Mouse (Mus musculus) hindbrain, embryonic 15.5 days (tissue): ENCODE measurements around the gene Echdc3. TPM values are rescaled to one million over a fixed set of nuclear protein-coding genes. Genes with fewer than 3 reads are reported as not detected.

Experiments
- ATAC-seq: fragments of 200-750 bp; cut with Nextera tagmentation; 2 replicates; pipeline ENCODE4 v1.8.0; 2017; ENCODE audit warnings: low read depth, moderate number of reproducible peaks, moderate TSS enrichment; ENCODE audit not compliant: low FRiP score
- H3K27ac ChIP-seq: fragments of 300-500 bp; sonication (generic); replicated peaks from 2 replicates; pipeline ENCODE4 v1.5.1; 2015; ENCODE audit warnings: mild to moderate bottlenecking, inconsistent platforms
- H3K27me3 ChIP-seq: fragments of 300-500 bp; sonication (generic); 2 replicates; pipeline ENCODE4 v1.6.1; 2015; ENCODE audit warnings: control low read depth, inconsistent platforms
- H3K36me3 ChIP-seq: fragments of 300-500 bp; sonication (generic); 2 replicates; pipeline ENCODE4 v1.6.1; 2015; ENCODE audit warnings: control low read depth, inconsistent platforms
- H3K4me1 ChIP-seq: fragments of 300-500 bp; sonication (generic); replicated peaks from 2 replicates; pipeline ENCODE4 v1.6.1; 2015; ENCODE audit warnings: control low read depth, inconsistent platforms
- H3K4me2 ChIP-seq: fragments of 300-500 bp; sonication (generic); 2 replicates; pipeline ENCODE4 v1.6.1; 2015; ENCODE audit warnings: moderate library complexity, mild to moderate bottlenecking, inconsistent platforms
- H3K4me3 ChIP-seq: fragments of 300-500 bp; sonication (generic); 2 replicates; pipeline ENCODE4 v1.5.1; 2015; ENCODE audit warnings: mild to moderate bottlenecking, inconsistent platforms
- H3K9ac ChIP-seq: fragments of 300-500 bp; sonication (generic); 2 replicates; pipeline ENCODE4 v1.6.1; 2015; ENCODE audit warnings: inconsistent platforms
- H3K9me3 ChIP-seq: fragments of 300-500 bp; sonication (generic); 2 replicates; pipeline ENCODE4 v1.6.1; 2016; ENCODE audit warnings: control low read depth, inconsistent platforms
- WGBS: fragments of 180-500 bp; shearing (Covaris S2); methylation state at CpG from one replicate; pipeline ENCODE4 v1.1.7; 2015; 5-methylcytosine and 5-hydroxymethylcytosine counted together
- polyA plus RNA-seq: library from polyadenylated mRNA; unstranded; fragments of >200 nt; fragmentation: Nextera tagmentation; extraction: Ambion mirVana; gene quantifications from 2 replicates; pipeline ENCODE4 v1.2.1, GENCODE M21; 2015

The Echdc3 gene
- polyA plus RNA-seq, 1 experiment from 2014 or later: 1.3 TPM

DNA sequence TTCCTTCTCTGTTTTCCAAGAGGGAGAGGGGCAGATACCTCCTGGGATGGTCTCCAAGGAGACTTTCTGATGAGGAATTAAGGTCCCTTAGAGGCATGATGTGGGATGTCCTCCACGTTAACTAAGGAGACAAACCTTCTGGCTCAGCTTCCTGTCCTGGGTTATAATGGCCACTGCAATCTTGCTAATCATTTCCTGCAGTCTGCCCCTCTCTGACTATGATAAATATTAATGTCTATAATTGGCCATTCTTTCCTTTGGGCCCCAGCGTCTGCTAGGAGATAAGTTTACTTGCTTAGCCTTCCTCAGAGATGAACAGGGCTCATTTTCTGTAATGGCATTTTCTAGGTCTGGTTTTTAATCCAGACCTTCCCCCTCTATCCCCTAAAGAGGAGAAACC lies 53.1 kb downstream of the Echdc3 start:
- Histone ChIP-seq H3K9me3 (no peaks in the 10 kb centered on the region), H3K4me1 (no peaks in the 10 kb centered on the region), H3K4me3 (no peak overlapping the region), H3K4me2 (no peak overlapping the region), H3K36me3 (no peaks in the 10 kb centered on the region), H3K9ac (no peak overlapping the region), H3K27me3 (no peaks in the 10 kb centered on the region), H3K27ac (no peak overlapping the region)
- no peak for ATAC-seq
- WGBS: 42% methylated on average over 2 of the region's 2 CpGs

DNA sequence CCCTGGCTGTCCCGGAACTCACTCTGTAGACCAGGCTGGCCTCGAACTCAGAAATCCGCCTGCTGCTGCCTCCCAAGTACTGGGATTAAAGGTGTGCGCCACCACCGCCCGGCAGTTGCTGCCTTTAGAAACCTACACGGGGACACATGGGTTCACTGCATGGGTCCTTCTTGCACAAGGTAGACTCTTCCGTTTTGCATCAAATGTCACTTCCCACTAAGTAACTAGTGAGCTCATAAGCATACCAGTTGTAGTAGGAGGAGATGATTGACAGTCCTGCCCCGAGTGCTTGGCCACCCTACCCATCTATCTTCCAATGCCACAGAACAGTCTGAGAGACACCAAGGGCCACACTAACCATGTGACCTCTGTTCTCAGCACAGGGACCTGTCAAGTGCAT lies 53.6 kb downstream of the Echdc3 start:
- ATAC-seq: no peak
- Histone ChIP-seq H3K9ac (no peak overlapping the region), H3K9me3 (no peaks in the 10 kb centered on the region), H3K27ac (no peak overlapping the region), H3K36me3 (no peaks in the 10 kb centered on the region), H3K4me2 (no peak overlapping the region), H3K4me1 (no peaks in the 10 kb centered on the region), H3K27me3 (no peaks in the 10 kb centered on the region), H3K4me3 (no peak overlapping the region)
- WGBS: 90% methylated on average over 9 of the region's 9 CpGs

DNA sequence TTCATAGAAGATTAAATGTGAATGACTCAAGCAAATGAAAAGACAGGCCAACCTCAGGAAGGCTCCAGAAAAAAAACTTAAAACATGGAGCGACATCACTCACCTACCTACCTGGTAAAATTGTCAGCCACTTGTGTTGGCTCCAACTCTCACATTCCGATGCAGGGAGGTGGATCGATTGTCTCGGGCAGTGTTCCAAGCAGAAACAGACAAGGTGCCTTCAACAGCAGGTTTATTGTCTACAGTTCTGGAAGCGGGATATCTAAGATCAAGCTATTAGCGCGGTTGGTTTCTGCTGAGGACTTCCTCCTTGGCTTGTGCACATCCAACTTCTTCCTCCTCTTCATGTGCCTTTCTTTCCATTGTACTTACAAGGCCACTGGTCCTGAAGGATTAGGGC lies 55.2 kb downstream of the Echdc3 start:
- Histone ChIP-seq H3K4me1 (no peaks in the 10 kb centered on the region), H3K4me2 (no peak overlapping the region), H3K27ac (no peak overlapping the region), H3K4me3 (no peak overlapping the region), H3K9me3 (no peaks in the 10 kb centered on the region), H3K36me3 (no peaks in the 10 kb centered on the region), H3K9ac (no peak overlapping the region), H3K27me3 (no peaks in the 10 kb centered on the region)
- no peak for ATAC-seq
- 96% methylated on average over 7 of the region's 7 CpGs for WGBS

- Histone ChIP-seq H3K27me3 (no peaks in the 10 kb centered on the region), H3K4me1 (no peaks in the 10 kb centered on the region), H3K9me3 (no peaks in the 10 kb centered on the region), H3K4me3 (no peak overlapping the region), H3K9ac (no peak overlapping the region), H3K4me2 (no peak overlapping the region), H3K27ac (no peak overlapping the region), H3K36me3 (no peaks in the 10 kb centered on the region)
- 90% methylated on average over 4 of the region's 4 CpGs for WGBS
- no peak for ATAC-seq
Measured at GRCm38 (mm10) chr2:6157208-6157607, 55.6 kb downstream of the Echdc3 start.

- ATAC-seq: no peak
- whole genome bisulfite sequencing: 93% methylated on average over 5 of the region's 5 CpGs
- Histone ChIP-seq H3K4me2 (no peak overlapping the region), H3K4me3 (no peak overlapping the region), H3K4me1 (no peaks in the 10 kb centered on the region), H3K36me3 (no peaks in the 10 kb centered on the region), H3K27me3 (no peaks in the 10 kb centered on the region), H3K27ac (no peak overlapping the region), H3K9ac (no peak overlapping the region), H3K9me3 (no peaks in the 10 kb centered on the region)
Measured at GRCm38 (mm10) chr2:6149801-6150200, 63.0 kb downstream of the Echdc3 start.

GRCm38 (mm10) chr2:6146901-6147300 lies 65.9 kb downstream of the Echdc3 start:
- Histone ChIP-seq H3K4me2 (no peak overlapping the region), H3K9ac (no peak overlapping the region), H3K9me3 (no peaks in the 10 kb centered on the region), H3K36me3 (no peaks in the 10 kb centered on the region), H3K27ac (no peak overlapping the region), H3K27me3 (no peaks in the 10 kb centered on the region), H3K4me1 (no peaks in the 10 kb centered on the region), H3K4me3 (no peak overlapping the region)
- 85% methylated on average over 7 of the region's 7 CpGs for WGBS
- no peak for ATAC-seq

DNA sequence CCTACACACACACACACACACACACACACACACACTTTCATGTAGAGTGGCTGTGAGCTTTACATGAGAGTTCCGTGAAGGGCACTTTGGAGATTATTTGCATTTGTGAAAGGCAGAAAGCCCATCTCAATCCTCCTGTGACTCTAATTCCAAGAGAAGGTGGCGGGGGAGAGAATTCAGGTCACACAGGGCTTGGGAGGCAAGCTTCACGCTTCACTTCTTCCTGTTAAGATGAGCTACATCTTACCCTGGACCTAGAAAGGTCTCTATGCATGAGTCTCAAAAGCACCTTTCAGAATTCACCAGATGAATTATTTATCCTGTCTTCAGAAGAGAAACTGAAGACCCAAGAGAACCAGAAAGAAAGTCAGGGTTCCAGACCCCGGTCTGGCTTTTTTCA lies 66.6 kb downstream of the Echdc3 start:
- H3K36me3 ChIP-seq: no peaks in the 10 kb centered on the region
- no peaks in the 10 kb centered on the region for H3K9me3 ChIP-seq
- no peak overlapping the region for H3K27ac ChIP-seq
- no peak overlapping the region for H3K4me3 ChIP-seq
- H3K9ac ChIP-seq: no peak overlapping the region
- no peaks in the 10 kb centered on the region for H3K27me3 ChIP-seq
- no peak overlapping the region for H3K4me2 ChIP-seq
- ATAC-seq: no peak
- H3K4me1 ChIP-seq: no peaks in the 10 kb centered on the region
- WGBS: 80% methylated on average over 4 of the region's 4 CpGs

DNA sequence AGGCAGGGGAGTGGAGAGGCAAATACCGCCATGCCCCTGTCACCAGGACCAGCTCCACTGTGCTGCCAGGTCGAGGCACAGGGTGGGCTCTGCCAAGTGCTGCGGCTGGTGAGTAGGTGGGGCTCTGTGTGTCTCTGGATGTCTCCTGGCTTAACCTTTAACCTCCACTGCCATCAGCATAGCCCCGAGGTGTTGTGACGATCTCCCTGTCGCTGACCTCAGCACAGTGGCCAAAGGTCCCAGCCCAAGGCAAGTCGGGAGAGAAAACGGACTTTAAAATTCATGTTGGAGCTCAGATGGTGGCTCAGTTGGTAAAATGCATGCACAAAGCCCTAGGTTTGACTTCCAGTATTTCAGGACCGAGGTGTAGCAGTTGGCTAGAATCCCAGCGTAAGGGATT lies 67.2 kb downstream of the Echdc3 start:
- no peak for ATAC-seq

DNA sequence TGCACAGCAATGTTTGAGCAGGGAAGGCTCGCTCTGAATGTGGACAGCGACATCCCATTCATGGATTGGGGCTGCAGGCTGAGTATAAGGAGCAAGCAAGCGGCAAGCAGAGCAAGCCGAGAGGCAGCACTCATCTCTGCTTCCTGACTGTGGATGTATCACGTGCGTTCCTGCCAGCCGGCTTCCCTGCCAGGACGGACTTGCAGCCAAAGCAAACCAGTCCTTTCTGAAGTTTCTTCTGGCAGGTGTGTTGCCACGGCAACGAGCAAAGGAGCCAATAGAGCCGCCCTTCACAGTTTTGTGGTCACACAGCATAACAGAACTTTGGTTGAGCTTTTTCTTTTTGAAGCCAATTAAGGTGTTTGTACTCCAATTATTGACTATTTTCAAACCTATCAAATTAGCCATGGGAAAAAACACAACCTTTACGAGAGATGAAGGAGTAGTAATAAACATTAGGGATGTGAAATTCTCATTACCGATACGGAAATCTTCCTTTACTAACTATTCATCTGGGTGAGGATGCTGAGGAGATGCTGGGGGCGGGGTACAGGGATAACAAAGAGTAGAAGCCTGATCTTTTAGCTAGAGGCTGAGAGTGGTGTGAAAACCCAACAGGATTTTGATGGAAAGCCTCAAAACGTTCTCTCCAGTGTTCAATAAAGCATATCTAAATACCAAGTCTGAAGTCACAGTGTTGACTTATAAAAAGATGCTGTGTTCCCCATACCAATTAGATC lies 69.7 kb downstream of the Echdc3 start:
- no peaks in the 10 kb centered on the region for H3K4me1 ChIP-seq
- no peak overlapping the region for H3K4me3 ChIP-seq
- no peak overlapping the region for H3K4me2 ChIP-seq
- no peaks in the 10 kb centered on the region for H3K36me3 ChIP-seq
- H3K27me3 ChIP-seq: no peaks in the 10 kb centered on the region
- H3K27ac ChIP-seq: no peak overlapping the region
- ATAC-seq: peak; percentile 21; the same call in 1 of the 2 replicates
- no peak overlapping the region for H3K9ac ChIP-seq
- 65% methylated on average over 16 of the region's 16 CpGs for WGBS
- H3K9me3 ChIP-seq: no peaks in the 10 kb centered on the region

More for the DNA sequence above, 67.2 kb downstream of the Echdc3 start:
- no peak overlapping the region for H3K4me3 ChIP-seq
- WGBS: 81% methylated on average over 10 of the region's 10 CpGs
- H3K27me3 ChIP-seq: no peaks in the 10 kb centered on the region
- H3K9ac ChIP-seq: no peak overlapping the region
- H3K4me1 ChIP-seq: no peaks in the 10 kb centered on the region
- no peaks in the 10 kb centered on the region for H3K36me3 ChIP-seq
- H3K9me3 ChIP-seq: no peaks in the 10 kb centered on the region
- H3K4me2 ChIP-seq: no peak overlapping the region
- no peak overlapping the region for H3K27ac ChIP-seq

DNA sequence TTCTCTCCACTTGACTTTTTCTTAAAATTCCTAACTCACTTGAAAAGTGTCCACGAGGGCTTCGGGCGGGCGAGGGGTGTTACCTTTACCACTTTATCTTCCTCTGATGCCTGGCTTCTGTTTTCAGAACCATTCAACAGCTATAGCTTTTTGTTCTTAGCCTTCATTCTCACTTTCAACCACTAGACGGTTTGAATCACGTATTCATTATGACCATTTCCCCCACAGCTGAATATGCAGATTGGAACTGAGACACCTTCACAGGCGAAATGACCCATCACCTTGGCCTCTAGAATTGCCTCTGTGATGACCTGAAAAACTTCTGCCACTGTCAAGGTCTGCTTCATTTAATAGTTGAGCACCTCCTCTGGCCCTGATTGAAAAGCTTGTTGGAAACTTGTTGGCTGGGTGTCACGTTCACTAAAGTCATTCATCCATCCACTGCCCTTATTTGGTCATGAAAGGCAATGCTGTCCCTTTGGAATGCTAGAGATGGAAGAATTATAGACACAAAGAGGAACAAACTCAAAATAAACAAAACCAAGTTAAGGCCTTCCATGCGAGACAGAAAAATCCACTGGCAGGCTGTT lies 72.2 kb downstream of the Echdc3 start:
- Histone ChIP-seq H3K4me3 (no peak overlapping the region), H3K36me3 (no peaks in the 10 kb centered on the region), H3K9me3 (no peaks in the 10 kb centered on the region), H3K9ac (no peak overlapping the region), H3K27ac (no peak overlapping the region), H3K4me2 (no peak overlapping the region), H3K27me3 (no peaks in the 10 kb centered on the region), H3K4me1 (no peaks in the 10 kb centered on the region)
- WGBS: 84% methylated on average over 9 of the region's 9 CpGs
- no peak for ATAC-seq
